Mouse (Mus musculus) cerebellum, adult 18-20 months (tissue): ENCODE results near the gene Prpf40b.
A peak's percentile ranks its signal among the peaks of the same experiment; 100 is the strongest.
"Not testable (repeated sequence)": the region's sequence is repeated elsewhere in the genome, so short reads cannot be mapped to it uniquely, and the experiment has no call there.

Experiments used
- DNase-seq, 2 experiments: peaks; one replicate each; pipeline ENCODE4 v3.0.0; 2021

Gene Prpf40b

GRCm38 (mm10) chr15:99294813-99295374 lies at the start of gene Prpf40b:
TSS of gene Prpf40b (plus strand) at chr15:99295087.
- peak; percentile 88 to 96 for DNase-seq

GRCm38 (mm10) chr15:99246736-99247135 lies 48.2 kb upstream of the Prpf40b start:
- DNase-seq, result peak; percentile 44 to 53

GRCm38 (mm10) chr15:99248972-99249371 lies 45.9 kb upstream of the Prpf40b start:
- DNase-seq, result peak; percentile 46 to 50

DNA sequence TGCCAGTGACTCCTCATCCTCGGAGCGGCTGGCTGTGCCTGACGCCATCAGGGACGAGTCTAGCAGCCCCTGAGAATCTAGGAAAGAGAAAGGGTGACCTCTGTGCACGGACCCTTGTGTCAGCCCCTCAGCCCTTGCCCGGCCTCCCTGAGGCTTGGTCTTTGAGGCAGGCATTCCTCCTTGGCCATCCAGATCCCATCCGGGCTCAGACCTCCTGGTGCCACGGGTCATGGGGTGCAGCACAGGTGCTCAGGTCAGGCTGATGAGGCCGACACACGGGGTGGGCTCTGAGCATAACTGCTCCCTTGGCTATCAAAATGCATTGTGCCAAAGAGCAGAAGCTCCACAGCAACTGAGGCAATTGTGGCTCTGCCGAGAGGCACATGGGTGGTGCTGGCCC lies 44.9 kb upstream of the Prpf40b start:
- DNase-seq, result no peak

DNA sequence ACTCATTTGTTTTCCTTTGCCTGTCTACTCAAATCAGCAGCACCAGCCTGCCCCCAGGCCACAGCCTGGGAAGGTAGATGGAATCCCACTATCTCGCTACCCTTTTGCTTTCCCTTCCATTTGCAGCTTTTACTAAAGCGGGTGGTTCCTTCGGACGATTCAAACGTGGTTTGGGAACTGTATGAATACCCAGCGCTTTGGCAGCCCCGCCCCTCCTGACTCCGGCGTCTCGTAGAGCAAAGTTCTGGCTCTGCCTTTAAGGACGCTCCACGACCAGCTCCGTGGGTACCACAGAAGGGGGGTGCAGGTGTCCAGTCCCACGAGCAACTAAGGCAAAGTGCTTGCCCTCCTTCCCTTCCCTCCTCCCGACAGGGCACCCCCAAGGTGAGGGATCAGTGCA lies 43.8 kb upstream of the Prpf40b start:
- DNase-seq, result peak in 1 of 2 experiments; percentile 42

GRCm38 (mm10) chr15:99251626-99252380 lies 43.1 kb upstream of the Prpf40b start, which contains the start of gene Mcrs1:
TSS of gene Mcrs1 (minus strand) at chr15:99251961.
- DNase-seq, result peak; percentile 97 to 98

DNA sequence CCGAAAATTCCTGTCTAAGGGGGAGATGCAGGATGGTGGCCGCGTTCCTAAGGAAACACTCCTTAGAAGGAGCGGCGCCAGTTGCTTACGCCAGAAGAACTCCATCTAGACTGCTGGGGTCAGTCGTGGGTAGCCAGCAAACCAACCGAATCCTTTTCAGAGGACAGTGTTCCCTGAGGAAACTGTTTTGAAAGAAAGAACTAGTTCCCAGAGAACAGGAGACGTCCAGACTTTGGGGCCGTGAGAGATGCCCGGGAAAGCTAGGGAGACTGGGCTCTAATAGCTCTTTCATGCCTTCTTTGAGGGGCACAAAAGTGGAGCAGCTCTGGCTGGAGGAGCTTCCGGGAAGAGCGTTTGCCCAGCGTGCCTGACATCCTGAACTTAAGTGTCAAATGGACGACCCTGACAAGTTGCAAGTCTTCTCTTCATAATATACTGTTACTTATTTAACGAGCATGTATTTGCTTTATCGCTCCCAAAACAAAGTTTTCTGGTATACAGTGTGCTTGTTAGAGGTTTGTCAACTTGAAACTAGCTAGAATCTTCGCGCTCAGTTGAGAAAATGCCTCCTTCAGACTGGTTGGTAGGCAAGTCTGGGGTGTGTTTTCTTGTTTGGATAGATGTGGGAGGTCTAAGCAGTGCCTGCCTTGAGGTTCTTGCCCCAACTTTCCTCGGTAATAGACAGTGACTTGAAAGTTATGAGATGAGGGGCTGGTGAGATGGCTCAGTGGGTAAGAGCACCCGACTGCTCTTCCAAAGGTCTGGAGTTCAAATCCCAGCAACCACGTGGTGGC lies 42.3 kb upstream of the Prpf40b start:
- DNase-seq, result no peak

DNA sequence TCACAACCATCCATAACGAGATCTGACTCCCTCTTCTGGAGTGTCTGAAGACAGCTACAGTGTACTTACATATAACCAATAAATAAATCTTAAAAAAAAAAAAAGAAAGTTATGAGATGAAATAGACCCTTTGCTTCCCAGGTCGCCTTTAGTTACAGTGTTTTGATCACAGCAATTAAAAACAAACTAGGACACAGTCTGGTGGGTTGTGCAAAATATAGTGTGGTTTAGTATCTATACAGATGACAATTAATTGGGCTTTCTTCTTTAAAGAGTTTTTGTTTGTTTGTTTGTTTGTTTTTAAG lies 41.8 kb upstream of the Prpf40b start:
- DNase-seq, result not testable (repeated sequence)

GRCm38 (mm10) chr15:99253772-99254171 lies 41.1 kb upstream of the Prpf40b start:
- DNase-seq, result no peak

GRCm38 (mm10) chr15:99254477-99255005 lies 40.3 kb upstream of the Prpf40b start:
- no peak for DNase-seq

GRCm38 (mm10) chr15:99255241-99255749 lies 39.6 kb upstream of the Prpf40b start:
- no peak for DNase-seq

GRCm38 (mm10) chr15:99259167-99259729 lies 35.6 kb upstream of the Prpf40b start:
- no peak for DNase-seq

DNA sequence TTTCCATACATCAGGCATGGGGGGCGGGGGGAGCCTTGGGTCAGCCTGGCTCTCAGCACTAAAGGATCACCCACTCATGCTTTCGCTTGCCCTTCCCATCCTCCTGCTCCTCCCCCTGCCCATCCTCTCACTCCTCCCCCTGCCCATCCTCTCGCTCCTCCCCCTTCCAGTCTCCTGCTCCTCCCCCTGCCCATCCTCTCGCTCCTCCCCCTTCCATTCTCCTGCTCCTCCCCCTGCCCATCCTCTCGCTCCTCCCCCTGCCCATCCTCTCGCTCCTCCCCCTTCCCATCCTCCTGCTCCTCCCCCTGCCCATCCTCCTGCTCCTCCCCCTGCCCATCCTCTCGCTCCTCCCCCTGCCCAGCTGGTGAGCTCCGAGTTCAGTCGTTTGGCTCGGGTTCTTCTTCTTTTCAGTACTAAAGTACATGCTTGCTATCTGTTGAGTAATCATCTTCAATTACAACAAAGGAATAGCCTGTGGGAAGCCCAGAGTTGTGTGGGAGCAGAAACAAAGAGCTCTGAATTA lies 35.1 kb upstream of the Prpf40b start:
- DNase-seq, result peak; percentile 27 to 48

GRCm38 (mm10) chr15:99262702-99263101 lies 32.2 kb upstream of the Prpf40b start:
- DNase-seq, result no peak

DNA sequence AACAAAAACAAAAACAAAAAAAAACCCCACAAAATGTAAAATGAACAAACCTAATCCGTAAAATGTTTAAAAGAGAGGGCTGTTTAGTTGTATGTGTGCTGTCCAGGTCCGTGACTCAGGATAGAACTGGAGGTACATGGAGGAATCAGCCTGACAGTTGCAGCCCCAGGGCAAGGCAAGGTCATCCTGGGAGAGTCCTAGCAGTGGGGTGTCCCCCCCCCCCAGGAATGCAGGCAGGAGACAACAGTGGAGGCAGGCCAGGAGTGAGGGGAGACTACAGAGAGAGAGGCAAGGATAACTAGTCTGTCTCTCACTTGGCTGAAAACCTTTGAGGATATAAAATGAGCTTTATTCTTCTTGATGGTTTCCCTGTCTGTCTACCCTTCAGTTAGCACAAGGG lies 30.5 kb upstream of the Prpf40b start:
- no peak for DNase-seq

GRCm38 (mm10) chr15:99265679-99266078 lies 29.2 kb upstream of the Prpf40b start:
- DNase-seq, result peak; percentile 71 to 73

GRCm38 (mm10) chr15:99276095-99276494 lies 18.8 kb upstream of the Prpf40b start:
- DNase-seq, result no peak

DNA sequence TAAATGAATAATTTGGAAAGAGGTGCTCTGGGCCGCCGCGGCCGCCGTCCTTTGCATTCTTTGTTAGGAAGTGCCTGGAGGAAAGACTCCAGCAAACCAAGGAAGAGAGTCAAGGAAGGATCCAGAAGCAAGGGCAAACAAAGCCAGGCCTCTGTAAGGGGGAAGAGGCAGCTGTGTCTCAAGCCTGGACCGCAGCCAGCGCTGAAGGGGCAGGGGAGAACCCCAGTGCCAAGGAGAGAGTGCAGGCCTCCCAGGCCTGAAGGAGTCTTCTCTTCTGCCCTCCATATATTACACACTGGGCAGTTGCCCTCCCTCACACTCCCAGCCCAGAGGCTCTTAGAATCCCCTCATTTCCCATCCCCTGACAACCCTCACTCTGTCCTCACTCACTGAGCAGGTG lies 16.6 kb upstream of the Prpf40b start:
- no peak for DNase-seq

- DNase-seq, result no peak
Observed at GRCm38 (mm10) chr15:99283456-99283855, 11.4 kb upstream of the Prpf40b start.

DNA sequence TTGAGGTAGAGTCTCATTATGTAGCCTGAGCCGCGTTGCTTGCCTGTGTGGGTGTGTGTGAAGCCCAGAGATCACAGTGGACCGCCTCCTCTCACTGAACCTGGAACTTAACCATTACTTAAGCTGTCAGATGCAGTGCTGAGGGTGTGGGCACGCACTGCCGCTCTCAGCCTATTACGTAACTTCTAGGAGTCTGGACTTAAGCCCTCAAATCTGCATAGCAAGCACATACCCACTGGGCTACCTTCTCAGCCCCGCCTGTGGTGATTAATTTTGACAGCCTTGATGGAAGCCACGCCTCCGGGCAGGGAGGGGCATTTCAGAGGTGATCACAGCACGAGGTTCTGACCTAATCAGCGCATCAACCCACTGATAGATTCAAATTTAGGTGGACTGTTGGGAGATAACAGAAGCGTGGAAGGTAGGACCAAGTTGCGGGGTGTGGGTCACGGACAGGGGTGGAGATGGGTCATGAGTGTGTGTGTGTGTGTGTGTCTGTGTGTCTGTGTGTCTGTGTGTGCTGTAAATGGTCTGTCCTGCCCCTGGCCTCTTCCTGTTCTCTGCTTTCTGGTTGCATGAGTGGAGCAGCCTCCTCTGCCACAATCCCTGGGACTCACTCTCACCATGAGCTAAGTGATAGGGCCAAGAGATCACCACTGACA lies 10.2 kb upstream of the Prpf40b start:
- DNase-seq, result no peak

GRCm38 (mm10) chr15:99285189-99285535 lies 9.7 kb upstream of the Prpf40b start:
- no peak for DNase-seq

DNA sequence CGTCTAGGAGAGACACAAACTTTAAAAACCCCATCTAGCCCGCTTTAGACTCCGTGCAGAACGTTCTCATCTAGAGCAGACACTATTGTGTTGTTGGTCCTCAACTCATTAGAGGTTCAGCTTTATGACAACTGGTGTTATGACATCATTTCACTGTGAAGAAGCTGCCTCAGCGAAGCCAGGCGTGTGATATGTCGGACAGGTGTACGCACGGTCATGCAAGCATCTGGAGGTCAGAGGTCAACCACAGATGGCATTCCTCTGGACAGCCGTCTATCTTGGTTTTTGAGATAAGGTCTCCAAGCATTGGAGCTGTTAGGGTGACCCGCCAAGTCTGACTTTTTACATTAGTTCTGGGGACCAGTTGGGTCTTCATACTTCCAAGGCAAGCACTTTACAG lies 4.3 kb upstream of the Prpf40b start:
- no peak for DNase-seq
